Mouse (Mus musculus): ENCODE results near the gene Bbs9.

Gene Bbs9

GRCm38 (mm10) chr9:22690234-22690633 is 214.7 kb downstream of the Bbs9 start:
- DNase-seq (ENCODE audit: low spot score in 2 of 2): no peak

- DNase-seq (ENCODE audit: low spot score in 2 of 2): no peak
Observed at GRCm38 (mm10) chr9:22695392-22695791, 219.9 kb downstream of the Bbs9 start.

DNA sequence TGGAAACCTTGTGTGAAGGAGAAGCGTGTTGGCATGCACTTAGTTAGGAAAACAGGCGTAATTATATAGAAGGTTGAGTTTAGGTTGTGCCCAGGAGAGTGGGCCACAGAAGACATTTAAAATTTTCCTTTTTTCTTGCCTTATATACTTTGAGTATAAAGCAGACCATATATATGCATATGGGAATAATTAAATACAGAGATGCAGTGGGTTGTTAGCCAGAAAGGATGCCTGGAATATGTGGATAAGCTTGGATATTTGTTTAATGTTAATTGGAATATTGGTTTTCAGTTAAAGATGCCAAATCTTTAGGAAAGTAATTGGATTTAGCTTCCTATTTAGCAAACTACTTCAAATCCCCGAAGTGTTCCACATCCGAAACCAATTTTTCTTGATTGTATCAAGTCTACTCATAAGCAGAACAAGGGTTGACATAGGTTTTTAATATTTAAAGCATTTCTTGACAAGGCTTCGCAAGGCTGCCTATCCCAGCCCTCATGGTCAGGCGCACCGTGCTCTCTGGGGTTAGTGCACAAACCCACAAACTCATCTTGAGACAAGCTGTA is 221.4 kb downstream of the Bbs9 start:
- DNase-seq (ENCODE audit: low spot score in 2 of 2): no peak

- no peak for DNase-seq (ENCODE audit: low spot score in 2 of 2)
Observed at GRCm38 (mm10) chr9:22697811-22698210, 222.3 kb downstream of the Bbs9 start.

GRCm38 (mm10) chr9:22698501-22698900 is 223.0 kb downstream of the Bbs9 start:
- no peak for DNase-seq (ENCODE audit: low spot score in 2 of 2)

- DNase-seq (ENCODE audit: low spot score in 2 of 2): no peak
Observed at GRCm38 (mm10) chr9:22702065-22702611, 226.6 kb downstream of the Bbs9 start.

- no peak for DNase-seq (ENCODE audit: low spot score in 2 of 2)
Observed at GRCm38 (mm10) chr9:22702812-22703367, 227.4 kb downstream of the Bbs9 start.

DNA sequence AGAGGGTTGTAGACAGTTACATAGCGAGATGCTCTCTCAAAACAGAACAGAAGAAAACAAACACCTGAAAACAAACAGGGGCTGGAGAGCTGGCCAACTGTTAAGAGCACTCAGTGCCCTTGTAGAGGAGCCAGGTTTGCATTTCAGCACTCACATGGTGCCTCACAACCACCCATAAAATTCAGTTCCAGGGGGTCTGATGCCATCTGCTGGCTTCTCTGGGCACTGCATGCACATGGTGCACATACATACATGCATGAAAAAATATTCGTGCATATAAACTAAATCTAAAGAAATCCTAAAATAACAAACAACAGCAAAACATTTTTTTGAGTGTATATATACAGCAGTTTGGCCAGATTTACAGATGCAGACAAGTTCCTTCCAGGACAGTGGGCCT is 228.0 kb downstream of the Bbs9 start:
- DNase-seq (ENCODE audit: low spot score in 2 of 2): no peak

DNA sequence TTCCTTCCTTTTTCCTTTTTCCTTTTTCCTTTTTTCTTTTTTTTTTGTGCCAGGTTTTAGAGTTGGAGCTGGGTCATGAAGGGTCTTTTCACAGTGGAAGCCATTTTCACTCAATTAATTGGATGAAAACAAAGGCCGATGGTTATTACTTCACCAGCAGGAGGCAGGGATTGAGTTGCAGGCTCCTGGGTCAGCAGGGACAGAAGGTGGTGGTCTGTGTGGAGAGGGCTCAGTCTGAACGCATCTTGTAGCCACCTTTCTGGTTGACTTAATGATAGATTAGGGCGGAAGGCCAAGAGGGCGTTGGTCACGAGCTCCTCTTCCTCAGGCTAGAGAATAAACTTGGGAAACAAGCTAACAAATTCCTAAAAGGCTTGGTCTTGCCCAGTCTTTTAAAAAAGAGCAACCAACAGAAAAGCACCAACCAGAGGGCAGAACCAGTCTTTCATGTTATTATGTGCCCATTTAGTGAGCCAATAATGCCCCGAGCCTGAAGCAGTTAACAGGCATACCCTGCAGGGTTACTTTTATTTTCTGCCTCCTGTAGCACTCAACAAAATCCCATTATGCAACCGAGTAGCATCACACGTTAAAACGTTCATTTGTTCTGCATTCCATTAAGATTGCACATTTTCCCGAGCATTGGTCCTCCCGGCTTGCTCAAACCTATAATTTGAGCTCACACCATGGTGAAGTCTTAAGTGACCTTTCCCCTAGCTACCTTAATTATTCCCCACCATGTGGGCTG is 231.8 kb downstream of the Bbs9 start:
- no peak for DNase-seq (ENCODE audit: low spot score in 2 of 2)

DNA sequence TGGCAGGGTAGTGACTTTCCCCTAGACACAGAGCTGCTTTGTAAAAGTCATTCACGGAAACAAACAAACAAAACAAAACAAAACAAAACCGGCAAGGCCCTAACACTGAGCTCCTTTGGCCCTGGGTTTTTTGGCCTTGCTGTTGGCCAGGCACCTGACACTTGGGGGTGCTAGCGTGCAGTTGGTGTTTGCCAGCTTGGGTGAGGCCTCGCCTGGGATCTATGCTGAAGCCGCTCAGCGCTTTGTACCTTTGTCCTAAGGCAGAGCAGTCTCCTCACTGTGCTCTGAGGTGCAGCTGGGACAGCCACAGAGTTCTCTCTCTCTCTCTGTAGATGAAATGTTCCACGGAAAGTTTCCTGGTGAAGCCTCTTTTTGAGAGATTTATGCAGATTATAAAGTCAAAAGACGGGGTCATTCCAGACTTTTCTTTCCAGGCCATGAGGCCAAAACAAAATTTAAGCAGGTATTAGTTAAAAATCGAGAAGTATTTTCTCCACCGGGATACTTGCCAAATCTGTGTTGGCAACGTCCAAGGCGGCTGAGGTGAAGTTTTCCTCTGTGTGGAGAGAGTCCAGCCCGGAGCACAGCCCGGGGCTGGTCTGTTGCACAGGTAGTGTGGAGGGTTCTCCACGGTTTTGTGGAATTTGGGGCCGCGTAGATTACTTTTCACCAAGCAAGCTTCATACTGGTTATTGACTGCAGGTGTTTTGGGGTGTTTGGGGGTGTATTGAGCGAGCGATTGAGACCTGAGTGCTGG is 233.6 kb downstream of the Bbs9 start:
- peak; percentile 37 to 73 for DNase-seq (ENCODE audit: low spot score in 2 of 2)

DNA sequence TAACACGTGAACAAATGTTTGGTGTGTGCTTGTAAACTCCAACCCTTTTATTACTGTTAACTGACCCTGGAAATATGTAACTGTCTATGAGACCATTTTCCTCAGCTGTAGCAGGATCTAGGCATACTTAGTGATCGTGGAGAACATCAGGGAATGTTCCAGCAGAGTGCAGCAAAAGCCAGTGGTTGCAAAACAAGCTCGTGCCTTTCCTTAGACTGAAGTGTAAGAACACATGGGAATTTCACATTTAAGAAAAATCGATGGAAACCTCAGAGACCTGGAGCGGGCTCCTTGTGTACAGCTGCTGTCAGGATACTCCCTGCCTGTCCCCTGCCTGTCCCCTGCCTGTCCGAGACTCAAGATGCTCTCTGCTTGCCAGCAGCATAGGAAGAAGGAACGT is 234.5 kb downstream of the Bbs9 start:
- DNase-seq (ENCODE audit: low spot score in 2 of 2): no peak

DNA sequence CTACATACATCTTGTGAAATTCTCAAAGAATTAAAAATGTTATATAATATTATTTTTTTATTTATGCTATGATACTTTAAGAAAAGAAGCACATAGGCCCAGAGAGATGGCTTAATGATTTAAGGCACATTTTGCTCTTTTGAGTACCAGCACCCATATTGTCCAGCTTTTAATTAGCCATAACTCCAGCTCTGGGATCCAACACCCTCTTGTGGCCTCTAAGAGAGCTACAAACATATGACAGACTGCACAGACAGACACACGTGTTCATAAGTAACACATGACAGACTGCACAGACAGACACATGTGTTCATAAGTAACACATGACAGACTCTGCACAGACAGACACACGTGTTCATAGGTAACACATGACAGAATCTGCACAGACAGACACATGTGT is 235.8 kb downstream of the Bbs9 start:
- DNase-seq (ENCODE audit: low spot score in 2 of 2): no peak

DNA sequence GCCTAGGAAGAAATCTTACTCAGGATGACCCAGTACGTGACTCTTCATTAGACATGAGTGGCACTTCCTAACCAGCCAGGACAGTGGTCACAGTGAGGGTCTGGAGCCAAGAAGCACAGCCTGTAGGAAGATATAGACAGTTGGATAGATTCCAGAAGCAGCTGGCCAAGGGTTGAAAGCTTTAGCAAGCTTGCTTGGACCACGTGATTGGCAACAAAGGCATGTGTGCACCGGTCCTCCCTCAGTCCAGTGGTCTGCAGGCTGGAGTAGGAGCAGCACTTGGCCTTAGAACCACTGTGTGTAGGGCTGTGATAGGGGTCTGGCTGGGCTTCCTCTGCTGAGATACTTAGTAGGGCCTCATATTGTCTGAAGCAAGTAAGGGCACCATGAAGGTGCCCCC is 237.2 kb downstream of the Bbs9 start:
- no peak for DNase-seq (ENCODE audit: low spot score in 2 of 2)

- DNase-seq (ENCODE audit: low spot score in 2 of 2): peak; percentile 37 to 72
Observed at GRCm38 (mm10) chr9:22713286-22713685, 237.8 kb downstream of the Bbs9 start.

DNA sequence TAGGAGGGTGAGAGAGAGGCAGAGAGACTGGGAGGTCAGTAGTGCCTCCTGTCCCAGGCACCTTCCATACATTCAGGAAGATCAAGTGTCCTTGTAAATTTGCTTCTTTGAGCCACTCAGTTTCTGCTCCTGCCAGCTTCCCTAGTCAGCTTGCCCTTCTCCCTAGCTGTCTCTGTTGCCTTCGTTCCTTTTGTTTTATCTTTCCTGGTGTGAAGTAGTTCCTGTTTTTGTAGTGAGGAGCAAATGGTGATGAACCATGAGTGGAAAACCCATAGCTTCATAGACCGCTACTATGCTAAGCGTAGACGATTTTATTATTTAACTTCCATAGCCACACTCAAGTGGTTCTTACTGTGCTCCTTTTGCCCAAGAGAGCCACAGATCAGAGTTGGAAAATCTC is 242.1 kb downstream of the Bbs9 start:
- DNase-seq (ENCODE audit: low spot score in 2 of 2): peak in 1 of 2 experiments; percentile 29

DNA sequence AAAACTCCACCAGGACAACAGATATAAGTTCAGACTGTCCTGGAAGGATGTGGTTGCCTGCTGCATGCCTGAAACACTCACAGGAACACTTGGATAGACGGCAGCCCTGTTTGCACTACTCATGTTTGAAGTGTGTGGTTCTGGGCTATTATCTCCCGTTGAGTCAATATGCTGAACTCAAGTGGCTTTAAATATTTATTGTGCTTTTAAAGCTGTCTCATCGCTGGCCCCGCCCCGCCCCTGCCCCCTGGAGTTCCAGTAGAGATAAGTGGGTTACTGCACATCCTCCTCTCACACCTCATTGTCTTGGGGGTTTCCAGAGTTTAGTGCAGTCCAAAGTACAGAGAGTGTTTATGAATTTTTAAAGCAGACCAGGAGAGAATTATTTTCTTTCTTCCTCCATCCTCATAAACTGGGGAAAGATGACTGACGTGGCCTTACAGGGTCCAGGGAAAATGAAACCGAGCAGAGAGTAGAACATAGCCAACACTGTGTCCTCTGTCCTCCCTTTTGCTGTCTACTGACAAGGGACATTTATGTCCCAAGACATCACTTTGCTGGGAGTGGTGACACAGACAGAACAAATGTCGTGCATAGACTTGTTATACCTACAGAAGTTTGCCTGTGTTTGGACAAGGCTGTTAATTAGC is 242.8 kb downstream of the Bbs9 start:
- DNase-seq (ENCODE audit: low spot score in 2 of 2): no peak

DNA sequence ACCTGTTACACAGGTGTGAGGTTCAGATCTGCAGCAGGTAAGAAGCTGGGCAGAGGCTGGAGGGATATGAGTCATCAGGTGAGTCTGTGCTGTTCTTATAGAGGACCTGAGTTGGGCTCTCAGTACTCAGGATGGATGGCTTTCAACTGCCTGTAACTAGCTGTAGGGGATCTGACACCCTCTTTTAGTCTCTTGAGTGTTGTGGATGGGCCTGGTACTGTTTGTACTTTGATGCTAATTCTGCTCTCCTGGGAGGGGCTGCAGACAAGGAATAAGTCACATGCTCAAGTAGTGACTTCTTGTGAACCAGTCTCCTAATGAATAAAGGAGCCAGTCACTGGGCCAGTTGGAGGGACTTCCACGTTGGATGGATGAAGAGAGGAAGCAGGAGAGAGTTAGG is 257.1 kb downstream of the Bbs9 start:
- peak in 1 of 2 experiments; percentile 21 for DNase-seq (ENCODE audit: low spot score in 2 of 2)

GRCm38 (mm10) chr9:22734954-22735353 is 259.4 kb downstream of the Bbs9 start:
- DNase-seq (ENCODE audit: low spot score in 2 of 2): peak in 1 of 2 experiments; percentile 28

DNA sequence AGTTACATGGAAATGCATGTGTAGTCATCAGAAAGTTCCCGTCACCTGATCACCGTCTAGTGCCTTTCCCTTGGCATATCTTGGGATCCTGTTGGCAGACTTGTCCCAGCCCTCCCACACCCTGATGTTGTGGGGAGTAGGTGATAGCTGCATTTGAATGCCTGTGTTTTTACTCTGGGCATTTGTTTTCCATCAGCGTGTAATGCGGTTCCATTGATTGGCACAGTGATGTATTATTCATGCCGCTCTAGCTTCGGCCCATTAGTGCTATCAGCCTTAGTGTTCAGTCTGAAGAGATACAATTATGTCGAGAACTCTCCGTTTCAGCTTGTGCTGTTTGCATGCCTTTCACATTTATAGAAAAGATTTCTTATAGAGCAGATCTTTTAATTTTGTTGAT is 259.9 kb downstream of the Bbs9 start:
- peak in 1 of 2 experiments; percentile 35 for DNase-seq (ENCODE audit: low spot score in 2 of 2)

- peak in 1 of 2 experiments; percentile 1 for DNase-seq (ENCODE audit: low spot score in 2 of 2)
Observed at GRCm38 (mm10) chr9:22737893-22738292, 262.4 kb downstream of the Bbs9 start.

DNA sequence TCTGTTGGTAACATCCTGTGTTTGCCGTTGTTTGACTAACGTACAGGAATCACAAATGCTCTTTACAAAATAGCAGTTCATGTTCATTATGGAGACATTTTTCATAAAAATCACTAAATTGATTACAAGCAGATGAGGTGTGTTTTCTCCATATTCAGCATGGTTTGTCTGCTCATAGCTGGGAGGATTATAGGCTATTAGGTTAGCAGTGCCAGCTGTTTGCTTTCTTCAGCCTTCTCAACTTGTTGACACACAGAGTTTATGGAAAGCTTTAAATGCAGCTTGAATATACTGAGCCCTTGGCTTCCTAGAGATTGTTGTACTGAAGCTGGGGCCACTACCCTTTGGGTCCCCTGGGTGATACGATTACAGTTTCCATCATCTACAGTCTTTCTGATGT is 263.3 kb downstream of the Bbs9 start:
- peak in 1 of 2 experiments; percentile 3 for DNase-seq (ENCODE audit: low spot score in 2 of 2)

GRCm38 (mm10) chr9:22741967-22742366 is 266.5 kb downstream of the Bbs9 start:
- DNase-seq (ENCODE audit: low spot score in 2 of 2): peak in 1 of 2 experiments; percentile 7
